Mouse (Mus musculus): ENCODE results near the gene Fbxl3. TPM values are rescaled to one million over a fixed set of nuclear protein-coding genes. Genes with fewer than 3 reads are reported as not detected.
A peak's percentile ranks its signal among the peaks of the same experiment; 100 is the strongest.

Fbxl3 gene
- polyA plus RNA-seq, 1 experiment from 2014 or later, result 31.6 TPM

- DNase-seq (ENCODE audit: low spot score), result peak; percentile 97
- under 1% methylated on average over 65 of the region's 65 CpGs for WGBS
- Histone ChIP-seq H3K27me3 (replicated peaks; ENCODE audit: insufficient read depth, low read length) (no peaks in the 10 kb centered on the region), H3K9ac (replicated peaks; ENCODE audit: low read depth) (peak within 1 kb of the TSS; percentile 62), H3K36me3 (ENCODE audit: insufficient read depth, low read length) (no peaks in the 10 kb centered on the region), H3K4me3 (ENCODE audit: low read depth, low read length) (peak within 1 kb of the TSS; percentile 79), H3K9me3 (ENCODE audit: low read length) (no peaks in the 10 kb centered on the region), H3K4me1 (ENCODE audit: insufficient read depth, low read depth, low read length) (0 out of 2 replicates have a peak, but pooled peaks cover 7% of the 10 kb centered on the region), H3K4me2 (replicated peaks; ENCODE audit: low read depth, low read length) (peak within 1 kb of the TSS; percentile 82), H3K27ac (ENCODE audit: low read length) (peak within 1 kb of the TSS; percentile 88)
- peak; percentile 97 for ATAC-seq
- TF ChIP-seq CTCF (IDR thresholded peaks at IDR 0.05) (peak; percentile 71), EP300 (IDR thresholded peaks at IDR 0.05) (no peak; the same call in 1 of the 2 replicates)
These were observed 29.3 kb downstream of the Fbxl3 start, which contains the start of gene Cln5 for GRCm38 (mm10) chr14:103069864-103070611. Gene Cln5 (plus strand): TSS chr14:103070216.

- Histone ChIP-seq H3K36me3 (ENCODE audit: insufficient read depth, low read length) (no peaks in the 10 kb centered on the region), H3K4me2 (replicated peaks; ENCODE audit: low read depth, low read length) (peak overlapping the region; percentile 82), H3K4me1 (ENCODE audit: insufficient read depth, low read depth, low read length) (0 out of 2 replicates have a peak, but pooled peaks cover 7% of the 10 kb centered on the region), H3K27me3 (replicated peaks; ENCODE audit: insufficient read depth, low read length) (no peaks in the 10 kb centered on the region), H3K4me3 (ENCODE audit: low read depth, low read length) (peak overlapping the region; percentile 79), H3K9me3 (ENCODE audit: low read length) (no peaks in the 10 kb centered on the region), H3K27ac (ENCODE audit: low read length) (peak overlapping the region; percentile 88), H3K9ac (replicated peaks; ENCODE audit: low read depth) (0 out of 2 replicates have a peak overlapping the region, but pooled peaks have one; percentile 62)
- ATAC-seq, result no peak
- DNase-seq (ENCODE audit: low spot score), result no peak
- 13% methylated on average over 12 of the region's 12 CpGs for WGBS
- no peak for TF ChIP-seq EP300 (IDR thresholded peaks at IDR 0.05)
These were observed 29.9 kb downstream of the Fbxl3 start for GRCm38 (mm10) chr14:103069465-103069863.

- Histone ChIP-seq H3K4me3 (ENCODE audit: low read depth, low read length) (no peak overlapping the region), H3K9ac (replicated peaks; ENCODE audit: low read depth) (no peak overlapping the region), H3K4me1 (ENCODE audit: insufficient read depth, low read depth, low read length) (0 out of 2 replicates have a peak, but pooled peaks cover 5% of the 10 kb centered on the region), H3K9me3 (ENCODE audit: low read length) (no peaks in the 10 kb centered on the region), H3K27ac (ENCODE audit: low read length) (peak overlapping the region; percentile 14; the same call in 1 of the 2 replicates), H3K4me2 (replicated peaks; ENCODE audit: low read depth, low read length) (0 out of 2 replicates have a peak overlapping the region, but pooled peaks have one; percentile 17), H3K27me3 (replicated peaks; ENCODE audit: insufficient read depth, low read length) (no peaks in the 10 kb centered on the region), H3K36me3 (ENCODE audit: insufficient read depth, low read length) (no peaks in the 10 kb centered on the region)
- DNase-seq (ENCODE audit: low spot score) (peak; percentile 62), ATAC-seq (no peak)
- WGBS, result 8% methylated on average over 10 of the region's 10 CpGs
- TF ChIP-seq CTCF (IDR thresholded peaks at IDR 0.05) (peak; percentile 81), EP300 (IDR thresholded peaks at IDR 0.05) (no peak)
These were observed 33.8 kb downstream of the Fbxl3 start for GRCm38 (mm10) chr14:103065294-103066167.

GRCm38 (mm10) chr14:103059495-103059894, 39.9 kb downstream of the Fbxl3 start:
- Histone ChIP-seq H3K36me3 (ENCODE audit: insufficient read depth, low read length) (no peaks in the 10 kb centered on the region), H3K4me2 (replicated peaks; ENCODE audit: low read depth, low read length) (no peak overlapping the region), H3K4me1 (ENCODE audit: insufficient read depth, low read depth, low read length) (no peaks in the 10 kb centered on the region), H3K27me3 (replicated peaks; ENCODE audit: insufficient read depth, low read length) (no peaks in the 10 kb centered on the region), H3K4me3 (ENCODE audit: low read depth, low read length) (no peak overlapping the region), H3K9me3 (ENCODE audit: low read length) (no peaks in the 10 kb centered on the region), H3K27ac (ENCODE audit: low read length) (no peak overlapping the region), H3K9ac (replicated peaks; ENCODE audit: low read depth) (no peak overlapping the region)
- TF ChIP-seq CTCF (IDR thresholded peaks at IDR 0.05), result peak; percentile 40
- TF ChIP-seq EP300 (IDR thresholded peaks at IDR 0.05), result no peak
- 70% methylated on average over 10 of the region's 10 CpGs for WGBS
- ATAC-seq (peak; percentile 25), DNase-seq (ENCODE audit: low spot score) (peak; percentile 16)

GRCm38 (mm10) chr14:103058998-103059397, 40.4 kb downstream of the Fbxl3 start:
- DNase-seq (ENCODE audit: low spot score) (peak; percentile 93), ATAC-seq (peak; percentile 97)
- TF ChIP-seq CTCF (IDR thresholded peaks at IDR 0.05) (no peak), EP300 (IDR thresholded peaks at IDR 0.05) (peak; percentile 72)
- 24% methylated on average over 1 of the region's 1 CpGs for WGBS
- Histone ChIP-seq H3K4me2 (replicated peaks; ENCODE audit: low read depth, low read length) (no peak overlapping the region), H3K9me3 (ENCODE audit: low read length) (no peaks in the 10 kb centered on the region), H3K4me3 (ENCODE audit: low read depth, low read length) (no peak overlapping the region), H3K4me1 (ENCODE audit: insufficient read depth, low read depth, low read length) (no peaks in the 10 kb centered on the region), H3K27ac (ENCODE audit: low read length) (no peak overlapping the region), H3K9ac (replicated peaks; ENCODE audit: low read depth) (no peak overlapping the region), H3K27me3 (replicated peaks; ENCODE audit: insufficient read depth, low read length) (no peaks in the 10 kb centered on the region), H3K36me3 (ENCODE audit: insufficient read depth, low read length) (no peaks in the 10 kb centered on the region)

GRCm38 (mm10) chr14:103056601-103057000, 42.8 kb downstream of the Fbxl3 start:
- no peak for ATAC-seq
- 81% methylated on average over 7 of the region's 7 CpGs for WGBS
- TF ChIP-seq EP300 (IDR thresholded peaks at IDR 0.05) (no peak), CTCF (IDR thresholded peaks at IDR 0.05) (no peak)

More at GRCm38 (mm10) chr14:103056601-103057000, 42.8 kb downstream of the Fbxl3 start:
- Histone ChIP-seq H3K4me3 (ENCODE audit: low read depth, low read length) (no peak overlapping the region), H3K4me2 (replicated peaks; ENCODE audit: low read depth, low read length) (no peak overlapping the region), H3K36me3 (ENCODE audit: insufficient read depth, low read length) (no peaks in the 10 kb centered on the region), H3K4me1 (ENCODE audit: insufficient read depth, low read depth, low read length) (no peaks in the 10 kb centered on the region), H3K27me3 (replicated peaks; ENCODE audit: insufficient read depth, low read length) (no peaks in the 10 kb centered on the region), H3K9ac (replicated peaks; ENCODE audit: low read depth) (no peak overlapping the region), H3K9me3 (ENCODE audit: low read length) (no peaks in the 10 kb centered on the region), H3K27ac (ENCODE audit: low read length) (no peak overlapping the region)
- DNase-seq (ENCODE audit: low spot score), result no peak

Measured in lung, postnatal 0 days (tissue).